Mouse (Mus musculus): Measurements from ENCODE around the gene Fli1. TPM values are rescaled to one million over a fixed set of nuclear protein-coding genes. Genes with fewer than 3 reads are reported as not detected.

Gene Fli1
- total and polyA plus RNA-seq, 3 experiments = 13.8 to 171 (median 24.3) TPM

- no peak for TF ChIP-seq MAFK (IDR thresholded peaks at IDR 0.05; ENCODE audit: borderline replicate concordance, low read depth, low read length)
Observed at GRCm38 (mm10) chr9:32521331-32521730, 21.3 kb downstream of the Fli1 start (continued).

- TF ChIP-seq CTCF (IDR thresholded peaks at IDR 0.05 in 2 of 3, conservative IDR thresholded peaks at IDR 0.05 in 1 of 3; ENCODE audit: control insufficient read depth in 1 of 3, insufficient read depth in 1 of 3, low read depth in 2 of 3, low read length in 3 of 3, poor library complexity in 1 of 3, severe bottlenecking in 1 of 3) (no peak), MYC (IDR thresholded peaks at IDR 0.05; ENCODE audit: low read depth, low read length) (no peak), ETS1 (IDR thresholded peaks at IDR 0.05; ENCODE audit: low read depth, low read length) (no peak), CHD2 (IDR thresholded peaks at IDR 0.05; ENCODE audit: low read length) (no peak), MAZ (IDR thresholded peaks at IDR 0.05; ENCODE audit: low read depth, low read length) (no peak), CHD1 (IDR thresholded peaks at IDR 0.05; ENCODE audit: low read depth, low read length) (no peak), ZNF384 (IDR thresholded peaks at IDR 0.05; ENCODE audit: low read depth, low read length) (no peak), EP300 (IDR thresholded peaks at IDR 0.05; ENCODE audit: low read depth in 1 of 2, low read length in 2 of 2) (no peak), UBTF (IDR thresholded peaks at IDR 0.05; ENCODE audit: borderline replicate concordance, insufficient read depth, low read depth, low read length) (no peak), BHLHE40 (IDR thresholded peaks at IDR 0.05; ENCODE audit: borderline replicate concordance, low read depth, low read length) (no peak), RAD21 (IDR thresholded peaks at IDR 0.05; ENCODE audit: low read depth, low read length) (no peak), E2F4 (IDR thresholded peaks at IDR 0.05; ENCODE audit: borderline replicate concordance, low read depth, low read length) (no peak), ZC3H11A (IDR thresholded peaks at IDR 0.05; ENCODE audit: low read depth, low read length) (no peak), ELF1 (IDR thresholded peaks at IDR 0.05; ENCODE audit: low read depth, low read length) (no peak)
- no peak for DNase-seq (ENCODE audit: low read depth, low spot score)
- Histone ChIP-seq H3K79me2 (ENCODE audit: control insufficient read depth, insufficient read depth, low read length, poor library complexity) (peaks cover 27% of the 10 kb centered on the region), H3K27ac (ENCODE audit: control insufficient read depth, low read depth, low read length) (peak overlapping the region; percentile 73), H3K4me3 (ENCODE audit: control insufficient read depth in 1 of 2, insufficient read depth in 1 of 2, low read depth in 2 of 2, low read length in 2 of 2) (no peak overlapping the region), H3K4me1 (ENCODE audit: control insufficient read depth in 1 of 2, insufficient read depth in 2 of 2, low read length in 2 of 2) (peaks cover 28 to 41% of the 10 kb centered on the region in 2 experiments), H3K27me3 (ENCODE audit: control insufficient read depth in 1 of 2, insufficient read depth in 2 of 2, low read length in 2 of 2) (no peaks in the 10 kb centered on the region), H3K9ac (ENCODE audit: control insufficient read depth, low read depth, low read length, poor library complexity, severe bottlenecking) (no peak overlapping the region), H3K9me3 (replicated peaks; ENCODE audit: insufficient read depth, low read length) (no peaks in the 10 kb centered on the region), H3K36me3 (ENCODE audit: control insufficient read depth in 1 of 2, insufficient read depth in 2 of 2, low read length in 2 of 2) (peaks cover 0 to 44% of the 10 kb centered on the region in 2 experiments; a peak in 2 of 4 replicates)
Observed at GRCm38 (mm10) chr9:32520821-32521220, 21.8 kb downstream of the Fli1 start.

GRCm38 (mm10) chr9:32519101-32520051, 23.3 kb downstream of the Fli1 start:
- no peak overlapping the region for H3K9ac ChIP-seq (ENCODE audit: control insufficient read depth, low read depth, low read length, poor library complexity, severe bottlenecking)
- peaks cover 0 to 44% of the 10 kb centered on the region in 2 experiments; a peak in 2 of 4 replicates for H3K36me3 ChIP-seq (ENCODE audit: control insufficient read depth in 1 of 2, insufficient read depth in 2 of 2, low read length in 2 of 2)
- DNase-seq (ENCODE audit: low read depth, low spot score) = peak; percentile 61
- peaks cover 32% of the 10 kb centered on the region for H3K79me2 ChIP-seq (ENCODE audit: control insufficient read depth, insufficient read depth, low read length, poor library complexity)
- H3K27ac ChIP-seq (ENCODE audit: control insufficient read depth, low read depth, low read length) = no peak overlapping the region
- no peaks in the 10 kb centered on the region for H3K27me3 ChIP-seq (ENCODE audit: control insufficient read depth in 1 of 2, insufficient read depth in 2 of 2, low read length in 2 of 2)
- H3K4me1 ChIP-seq (ENCODE audit: control insufficient read depth in 1 of 2, insufficient read depth in 2 of 2, low read length in 2 of 2) = peaks cover 28 to 41% of the 10 kb centered on the region in 2 experiments
- no peaks in the 10 kb centered on the region for H3K9me3 ChIP-seq (replicated peaks; ENCODE audit: insufficient read depth, low read length)
- H3K4me3 ChIP-seq (ENCODE audit: control insufficient read depth in 1 of 2, insufficient read depth in 1 of 2, low read depth in 2 of 2, low read length in 2 of 2) = no peak overlapping the region
- TF ChIP-seq USF2 (IDR thresholded peaks at IDR 0.05; ENCODE audit: borderline replicate concordance in 1 of 2, insufficient read depth in 1 of 2, low read depth in 1 of 2, low read length in 2 of 2) = no peak
- no peak for TF ChIP-seq CHD1 (IDR thresholded peaks at IDR 0.05; ENCODE audit: low read depth, low read length)
- TF ChIP-seq MAFK (IDR thresholded peaks at IDR 0.05; ENCODE audit: borderline replicate concordance, low read depth, low read length) = no peak
- TF ChIP-seq CHD2 (IDR thresholded peaks at IDR 0.05; ENCODE audit: low read length) = no peak
- peak; percentile 77 to 82 for TF ChIP-seq EP300 (IDR thresholded peaks at IDR 0.05; ENCODE audit: low read depth in 1 of 2, low read length in 2 of 2)
- TF ChIP-seq SIN3A (IDR thresholded peaks at IDR 0.05; ENCODE audit: low read length) = peak; percentile 45; the same call in 1 of the 2 replicates
- TF ChIP-seq TAL1 (IDR thresholded peaks at IDR 0.05; ENCODE audit: low read length) = peak; percentile 84
- TF ChIP-seq E2F4 (IDR thresholded peaks at IDR 0.05; ENCODE audit: borderline replicate concordance, low read depth, low read length) = no peak
- peak; percentile 19; the same call in 1 of the 2 replicates for TF ChIP-seq BHLHE40 (IDR thresholded peaks at IDR 0.05; ENCODE audit: borderline replicate concordance, low read depth, low read length)
- no peak for TF ChIP-seq NELFE (IDR thresholded peaks at IDR 0.05; ENCODE audit: low read depth, low read length)
- TF ChIP-seq RCOR1 (IDR thresholded peaks at IDR 0.05; ENCODE audit: low read depth, low read length) = peak; percentile 82
- TF ChIP-seq GATA1 (IDR thresholded peaks at IDR 0.05; ENCODE audit: low read depth, low read length) = peak; percentile 80
- TF ChIP-seq TBP (IDR thresholded peaks at IDR 0.05; ENCODE audit: low read depth, low read length) = no peak
- no peak for TF ChIP-seq POLR2AphosphoS5 (IDR thresholded peaks at IDR 0.05; ENCODE audit: borderline replicate concordance, low read depth, low read length)
- no peak for TF ChIP-seq JUND (IDR thresholded peaks at IDR 0.05; ENCODE audit: low read depth, low read length)
- peak; percentile 84; the same call in 1 of the 2 replicates for TF ChIP-seq TCF12 (IDR thresholded peaks at IDR 0.05; ENCODE audit: low read depth, low read length)
- TF ChIP-seq POLR2A (IDR thresholded peaks at IDR 0.05; ENCODE audit: control insufficient read depth in 1 of 2, insufficient read depth in 1 of 2, low read depth in 1 of 2, low read length in 2 of 2, poor library complexity in 1 of 2) = no peak
- TF ChIP-seq ELF1 (IDR thresholded peaks at IDR 0.05; ENCODE audit: low read depth, low read length) = no peak
